Mouse (Mus musculus): ENCODE data around the gene Ccn1. TPM values are rescaled to one million over a fixed set of nuclear protein-coding genes. Genes with fewer than 3 reads are reported as not detected.
A peak's percentile ranks its signal among the peaks of the same experiment; 100 is the strongest.

Gene Ccn1
- polyA plus RNA-seq (2014; fragmentation: Nextera tagmentation; extraction: Ambion mirVana), result 55.6 and 61.9 TPM in 2 replicates

- Histone ChIP-seq H3K4me2 (peak within 1 kb of the TSS; percentile 80), H3K9me3 (replicated peaks; ENCODE audit: control insufficient read depth, low read length) (no peaks in the 10 kb centered on the region), H3K36me3 (ENCODE audit: control insufficient read depth, insufficient read depth, low read length) (0 out of 2 replicates have a peak, but pooled peaks cover 5% of the 10 kb centered on the region), H3K4me3 (ENCODE audit: low read depth, low read length) (peak within 1 kb of the TSS; percentile 89), H3K27ac (ENCODE audit: low read depth, low read length) (peak within 1 kb of the TSS; percentile 95), H3K4me1 (ENCODE audit: control insufficient read depth, insufficient read depth, low read length) (peaks cover 42% of the 10 kb centered on the region), H3K27me3 (ENCODE audit: control insufficient read depth, insufficient read depth, low read length) (no peaks in the 10 kb centered on the region), H3K9ac (ENCODE audit: low read depth, low read length) (peak within 1 kb of the TSS; percentile 97)
- 0% methylated on average over 29 of the region's 29 CpGs for WGBS (ENCODE audit: insufficient replicate concordance)
- ATAC-seq (replicated peaks; ENCODE audit: insufficient number of reproducible peaks, low FRiP score, low TSS enrichment), result peak; percentile 50
Measured at GRCm38 (mm10) chr3:145649852-145650202, at the start of gene Ccn1. Ccn1 (minus strand) TSS chr3:145649981.

DNA sequence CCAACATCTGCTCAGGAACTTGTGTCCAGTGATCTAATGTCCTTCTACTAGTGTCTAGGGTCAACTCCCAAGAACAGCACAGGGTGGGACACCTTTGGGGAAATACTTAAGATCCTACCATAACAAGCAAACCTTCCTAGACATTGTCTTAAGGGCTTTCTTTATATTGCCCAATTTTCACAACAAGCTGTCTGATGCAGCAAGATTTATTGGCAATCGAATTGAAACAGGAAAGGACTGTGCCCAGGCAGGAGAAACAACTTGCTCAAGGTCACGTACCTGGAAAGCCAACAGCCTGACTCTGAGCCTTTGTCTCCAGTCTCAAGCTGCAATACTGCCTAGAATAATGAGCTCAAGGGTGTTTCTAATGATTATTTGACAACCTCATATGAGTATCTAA lies 43.6 kb upstream of the Ccn1 start:
- H3K4me3 ChIP-seq (ENCODE audit: low read depth, low read length), result no peak overlapping the region
- 74% methylated on average over 2 of the region's 2 CpGs for WGBS (ENCODE audit: insufficient replicate concordance)
- no peaks in the 10 kb centered on the region for H3K36me3 ChIP-seq (ENCODE audit: control insufficient read depth, insufficient read depth, low read length)
- no peak overlapping the region for H3K9ac ChIP-seq (ENCODE audit: low read depth, low read length)
- H3K4me2 ChIP-seq, result no peak overlapping the region
- H3K27ac ChIP-seq (ENCODE audit: low read depth, low read length), result no peak overlapping the region
- no peaks in the 10 kb centered on the region for H3K4me1 ChIP-seq (ENCODE audit: control insufficient read depth, insufficient read depth, low read length)
- no peaks in the 10 kb centered on the region for H3K27me3 ChIP-seq (ENCODE audit: control insufficient read depth, insufficient read depth, low read length)
- no peaks in the 10 kb centered on the region for H3K9me3 ChIP-seq (replicated peaks; ENCODE audit: control insufficient read depth, low read length)
- ATAC-seq (replicated peaks; ENCODE audit: insufficient number of reproducible peaks, low FRiP score, low TSS enrichment), result no peak

DNA sequence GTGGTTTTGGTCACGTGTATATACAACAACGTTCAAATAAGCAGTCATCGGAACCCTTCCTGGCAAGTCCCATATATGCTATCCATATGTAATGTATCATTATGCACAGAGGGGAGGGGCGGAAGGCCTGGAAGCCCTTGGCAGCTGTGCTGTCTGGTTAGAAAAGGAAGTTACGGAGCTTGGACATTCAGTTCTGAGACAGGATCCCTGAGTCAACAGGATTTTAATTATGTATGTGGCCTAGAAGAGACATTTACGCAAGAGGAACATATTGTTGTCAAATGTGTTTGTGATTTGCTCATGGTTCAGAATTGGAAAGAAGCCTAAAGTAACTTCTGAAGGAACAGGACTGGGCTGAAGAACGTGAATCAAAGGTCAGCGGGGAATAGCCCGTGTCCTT lies 42.3 kb upstream of the Ccn1 start:
- no peaks in the 10 kb centered on the region for H3K36me3 ChIP-seq (ENCODE audit: control insufficient read depth, insufficient read depth, low read length)
- H3K27me3 ChIP-seq (ENCODE audit: control insufficient read depth, insufficient read depth, low read length), result no peaks in the 10 kb centered on the region
- no peaks in the 10 kb centered on the region for H3K9me3 ChIP-seq (replicated peaks; ENCODE audit: control insufficient read depth, low read length)
- H3K4me2 ChIP-seq, result no peak overlapping the region
- H3K4me1 ChIP-seq (ENCODE audit: control insufficient read depth, insufficient read depth, low read length), result no peaks in the 10 kb centered on the region; the same call in 1 of the 2 replicates
- no peak overlapping the region for H3K9ac ChIP-seq (ENCODE audit: low read depth, low read length)
- H3K4me3 ChIP-seq (ENCODE audit: low read depth, low read length), result no peak overlapping the region
- no peak overlapping the region for H3K27ac ChIP-seq (ENCODE audit: low read depth, low read length)
- ATAC-seq (replicated peaks; ENCODE audit: insufficient number of reproducible peaks, low FRiP score, low TSS enrichment), result no peak
- WGBS (ENCODE audit: insufficient replicate concordance), result 89% methylated on average over 9 of the region's 9 CpGs

- Histone ChIP-seq H3K9me3 (replicated peaks; ENCODE audit: control insufficient read depth, low read length) (no peaks in the 10 kb centered on the region), H3K4me2 (no peak overlapping the region), H3K4me1 (ENCODE audit: control insufficient read depth, insufficient read depth, low read length) (no peaks in the 10 kb centered on the region; the same call in 1 of the 2 replicates), H3K9ac (ENCODE audit: low read depth, low read length) (no peak overlapping the region), H3K27me3 (ENCODE audit: control insufficient read depth, insufficient read depth, low read length) (no peaks in the 10 kb centered on the region), H3K27ac (ENCODE audit: low read depth, low read length) (no peak overlapping the region), H3K36me3 (ENCODE audit: control insufficient read depth, insufficient read depth, low read length) (no peaks in the 10 kb centered on the region), H3K4me3 (ENCODE audit: low read depth, low read length) (no peak overlapping the region)
- ATAC-seq (replicated peaks; ENCODE audit: insufficient number of reproducible peaks, low FRiP score, low TSS enrichment), result no peak
- 77% methylated on average over 7 of the region's 7 CpGs for WGBS (ENCODE audit: insufficient replicate concordance)
Measured at GRCm38 (mm10) chr3:145691415-145691814, 41.6 kb upstream of the Ccn1 start.

GRCm38 (mm10) chr3:145689271-145689670 lies 39.5 kb upstream of the Ccn1 start:
- Histone ChIP-seq H3K4me2 (no peak overlapping the region), H3K27me3 (ENCODE audit: control insufficient read depth, insufficient read depth, low read length) (no peaks in the 10 kb centered on the region), H3K9me3 (replicated peaks; ENCODE audit: control insufficient read depth, low read length) (no peaks in the 10 kb centered on the region), H3K9ac (ENCODE audit: low read depth, low read length) (no peak overlapping the region), H3K4me1 (ENCODE audit: control insufficient read depth, insufficient read depth, low read length) (peaks cover 9% of the 10 kb centered on the region), H3K36me3 (ENCODE audit: control insufficient read depth, insufficient read depth, low read length) (no peaks in the 10 kb centered on the region), H3K4me3 (ENCODE audit: low read depth, low read length) (no peak overlapping the region), H3K27ac (ENCODE audit: low read depth, low read length) (no peak overlapping the region)
- WGBS (ENCODE audit: insufficient replicate concordance), result 82% methylated on average over 9 of the region's 9 CpGs
- no peak for ATAC-seq (replicated peaks; ENCODE audit: insufficient number of reproducible peaks, low FRiP score, low TSS enrichment)

GRCm38 (mm10) chr3:145687836-145688235 lies 38.1 kb upstream of the Ccn1 start:
- Histone ChIP-seq H3K9ac (ENCODE audit: low read depth, low read length) (no peak overlapping the region), H3K9me3 (replicated peaks; ENCODE audit: control insufficient read depth, low read length) (no peaks in the 10 kb centered on the region), H3K4me1 (ENCODE audit: control insufficient read depth, insufficient read depth, low read length) (peaks cover 9% of the 10 kb centered on the region), H3K4me3 (ENCODE audit: low read depth, low read length) (no peak overlapping the region), H3K27me3 (ENCODE audit: control insufficient read depth, insufficient read depth, low read length) (no peaks in the 10 kb centered on the region), H3K27ac (ENCODE audit: low read depth, low read length) (no peak overlapping the region), H3K4me2 (no peak overlapping the region), H3K36me3 (ENCODE audit: control insufficient read depth, insufficient read depth, low read length) (no peaks in the 10 kb centered on the region)
- ATAC-seq (replicated peaks; ENCODE audit: insufficient number of reproducible peaks, low FRiP score, low TSS enrichment), result no peak
- 57% methylated on average over 5 of the region's 5 CpGs for WGBS (ENCODE audit: insufficient replicate concordance)

DNA sequence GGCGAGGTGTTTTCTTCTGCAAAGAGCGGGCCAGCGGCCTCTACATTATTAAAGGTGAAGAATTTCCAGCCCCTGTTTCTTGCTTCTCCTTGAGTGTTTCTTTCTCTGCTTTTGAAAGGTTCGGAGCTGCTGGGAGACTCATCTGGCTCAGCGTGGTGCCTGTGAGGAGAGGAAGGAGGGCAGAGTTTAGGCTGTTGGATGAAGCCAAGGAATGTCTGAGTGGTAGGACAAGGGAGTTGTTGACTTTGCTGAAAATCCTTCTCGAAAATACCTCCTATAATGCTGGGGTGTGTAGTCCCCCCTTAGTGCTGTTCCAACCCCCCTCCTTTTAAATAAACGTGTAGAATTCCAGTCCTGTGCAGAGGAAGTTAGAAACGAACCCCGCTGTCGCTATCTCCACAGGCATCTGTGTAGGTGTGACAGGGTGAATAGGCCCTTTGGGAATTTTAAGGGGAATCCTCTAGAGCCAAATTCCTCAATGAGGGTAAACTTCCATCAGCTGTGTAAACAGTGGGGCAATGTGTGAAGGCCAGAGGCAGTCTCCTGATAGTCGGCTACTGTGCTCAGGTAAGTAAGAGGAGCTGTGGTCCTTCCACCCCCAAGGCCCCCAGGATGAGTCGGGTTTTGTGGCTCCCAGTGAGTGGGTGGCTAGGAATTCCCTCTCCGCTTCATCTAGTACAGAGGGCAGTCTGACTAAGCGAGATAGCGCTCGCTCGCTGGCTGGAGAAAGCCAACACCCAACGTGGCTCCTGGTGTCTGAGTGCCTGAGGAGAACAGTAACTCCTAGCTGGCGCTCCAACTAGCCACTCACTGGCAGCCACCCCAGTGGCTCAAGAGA lies 35.0 kb upstream of the Ccn1 start:
- H3K4me1 ChIP-seq (ENCODE audit: control insufficient read depth, insufficient read depth, low read length), result peaks cover 11% of the 10 kb centered on the region
- no peak; the same call in 1 of the 2 replicates for ATAC-seq (replicated peaks; ENCODE audit: insufficient number of reproducible peaks, low FRiP score, low TSS enrichment)
- no peaks in the 10 kb centered on the region for H3K9me3 ChIP-seq (replicated peaks; ENCODE audit: control insufficient read depth, low read length)
- no peaks in the 10 kb centered on the region for H3K36me3 ChIP-seq (ENCODE audit: control insufficient read depth, insufficient read depth, low read length)
- H3K4me2 ChIP-seq, result peak overlapping the region; percentile 23; the same call in 1 of the 2 replicates
- H3K4me3 ChIP-seq (ENCODE audit: low read depth, low read length), result no peak overlapping the region
- H3K27ac ChIP-seq (ENCODE audit: low read depth, low read length), result no peak overlapping the region
- whole genome bisulfite sequencing (ENCODE audit: insufficient replicate concordance), result 18% methylated on average over 19 of the region's 19 CpGs
- H3K27me3 ChIP-seq (ENCODE audit: control insufficient read depth, insufficient read depth, low read length), result no peaks in the 10 kb centered on the region
- peak overlapping the region; percentile 30; the same call in 1 of the 2 replicates for H3K9ac ChIP-seq (ENCODE audit: low read depth, low read length)

GRCm38 (mm10) chr3:145684201-145684600 lies 34.4 kb upstream of the Ccn1 start:
- Histone ChIP-seq H3K9ac (ENCODE audit: low read depth, low read length) (no peak overlapping the region), H3K36me3 (ENCODE audit: control insufficient read depth, insufficient read depth, low read length) (no peaks in the 10 kb centered on the region), H3K27ac (ENCODE audit: low read depth, low read length) (no peak overlapping the region), H3K4me1 (ENCODE audit: control insufficient read depth, insufficient read depth, low read length) (peaks cover 11% of the 10 kb centered on the region), H3K4me3 (ENCODE audit: low read depth, low read length) (no peak overlapping the region), H3K9me3 (replicated peaks; ENCODE audit: control insufficient read depth, low read length) (no peaks in the 10 kb centered on the region), H3K4me2 (no peak overlapping the region), H3K27me3 (ENCODE audit: control insufficient read depth, insufficient read depth, low read length) (no peaks in the 10 kb centered on the region)
- WGBS (ENCODE audit: insufficient replicate concordance), result 68% methylated on average over 4 of the region's 4 CpGs
- ATAC-seq (replicated peaks; ENCODE audit: insufficient number of reproducible peaks, low FRiP score, low TSS enrichment), result no peak
